Comparison of ENCODE assay signal across 23 mouse cellular contexts in the genomic region with DNA sequence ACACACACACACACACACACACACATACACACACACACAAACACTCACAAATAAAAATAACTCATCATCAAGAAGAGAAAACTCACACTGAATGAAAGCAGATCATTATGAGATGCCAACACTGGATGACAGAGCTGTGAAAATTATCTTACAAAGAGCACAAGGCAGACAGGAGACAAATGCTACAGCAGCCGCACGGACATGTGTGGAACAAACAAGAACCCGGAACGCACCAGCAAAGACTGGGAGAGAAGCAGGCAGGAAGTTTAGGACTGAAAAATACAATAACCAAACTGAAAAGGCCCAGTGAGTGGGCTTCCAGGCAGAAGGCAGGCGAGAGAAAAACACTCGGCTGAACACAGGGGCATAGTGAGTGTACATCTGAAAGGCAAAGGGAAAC.
A peak's percentile ranks its signal among the peaks of the same experiment; 100 is the strongest.
DNase-seq lines count a peak whose midpoint lies in the region; ATAC-seq and TF ChIP-seq lines count a peak whose summit lies in the region.
"Had no signal": no experiment of that assay in that cellular context is flagged by ENCODE, and none has a peak within 500 bp of the region (broad histone marks: within the 10 kb centered on the region; RNA-seq: fewer than 3 reads in every experiment).

No protein-coding gene starts in this region.

- WGBS in forebrain, postnatal 0 days, result 35% methylated on average over 6 of the region's 6 CpGs
- 83% methylated on average over 6 of the region's 6 CpGs for WGBS in forebrain, embryonic 11.5 days
- 66% methylated on average over 6 of the region's 6 CpGs for WGBS in stomach, embryonic 16.5 days
- WGBS in stomach, postnatal 0 days, result 56% methylated on average over 6 of the region's 6 CpGs

- TF ChIP-seq CTCF in forebrain, postnatal 0 days (IDR thresholded peaks at IDR 0.05; ENCODE audit: low read depth), result no peak
- no peak for TF ChIP-seq CTCF in stomach, postnatal 0 days (IDR thresholded peaks at IDR 0.05; ENCODE audit: low read depth)
- no peak for TF ChIP-seq CTCF in brain, embryonic 14.5 days (IDR thresholded peaks at IDR 0.05; ENCODE audit: borderline replicate concordance, extremely low read depth, insufficient read depth, insufficient read length)

- no peak for TF ChIP-seq EP300 in stomach, postnatal 0 days (optimal IDR thresholded peaks at IDR 0.05)

- H3K9me3 ChIP-seq in forebrain, postnatal 0 days (ENCODE audit: low read length), result no peaks in the 10 kb centered on the region
- H3K9me3 ChIP-seq in forebrain, embryonic 11.5 days (ENCODE audit: control insufficient read depth, low read length), result no peaks in the 10 kb centered on the region
- no peaks in the 10 kb centered on the region for H3K9me3 ChIP-seq in stomach, embryonic 16.5 days (replicated peaks; ENCODE audit: control insufficient read depth, low read length)
- no peaks in the 10 kb centered on the region for H3K9me3 ChIP-seq in stomach, postnatal 0 days (ENCODE audit: control insufficient read depth, low read length)
- H3K9me3 ChIP-seq: forebrain, embryonic 10.5 days; heart, embryonic 10.5 days; heart, embryonic 13.5 days had no signal

- no peak overlapping the region for H3K27ac ChIP-seq in forebrain, postnatal 0 days (ENCODE audit: low read depth, low read length)
- no peak overlapping the region for H3K27ac ChIP-seq in forebrain, embryonic 11.5 days (ENCODE audit: low read depth, low read length)
- peak overlapping the region; percentile 27; the same call in 1 of the 2 replicates for H3K27ac ChIP-seq in stomach, embryonic 16.5 days (ENCODE audit: low read length)
- no peak overlapping the region for H3K27ac ChIP-seq in stomach, postnatal 0 days (replicated peaks)
- H3K27ac ChIP-seq: forebrain, embryonic 10.5 days; heart, adult 2 months; heart, embryonic 10.5 days; heart, embryonic 13.5 days; hindbrain, embryonic 14.5 days; hindbrain, postnatal 0 days had no signal

- no peaks in the 10 kb centered on the region for H3K36me3 ChIP-seq in forebrain, postnatal 0 days (ENCODE audit: insufficient read depth)
- no peaks in the 10 kb centered on the region for H3K36me3 ChIP-seq in forebrain, embryonic 11.5 days (ENCODE audit: control insufficient read depth, insufficient read depth, low read length)
- no peaks in the 10 kb centered on the region for H3K36me3 ChIP-seq in stomach, embryonic 16.5 days (ENCODE audit: control insufficient read depth, insufficient read depth, low read length)
- H3K36me3 ChIP-seq in stomach, postnatal 0 days (ENCODE audit: control insufficient read depth, insufficient read depth, low read length), result no peaks in the 10 kb centered on the region
- H3K36me3 ChIP-seq: forebrain, embryonic 10.5 days; heart, embryonic 10.5 days; heart, embryonic 13.5 days had no signal

- no peak overlapping the region for H3K4me3 ChIP-seq in forebrain, postnatal 0 days (ENCODE audit: low read depth, low read length)
- H3K4me3 ChIP-seq in forebrain, embryonic 11.5 days (ENCODE audit: low read depth, low read length), result no peak overlapping the region
- H3K4me3 ChIP-seq in stomach, embryonic 16.5 days (replicated peaks; ENCODE audit: low read length), result no peak overlapping the region
- H3K4me3 ChIP-seq in stomach, postnatal 0 days (ENCODE audit: low read depth, low read length), result no peak overlapping the region
- H3K4me3 ChIP-seq: forebrain, embryonic 10.5 days; heart, adult 2 months; heart, embryonic 10.5 days; heart, embryonic 13.5 days had no signal

- peak; percentile 52 for DNase-seq in forebrain, postnatal 0 days
- DNase-seq in forebrain, embryonic 11.5 days (ENCODE audit: low spot score), result no peak
- DNase-seq in stomach, postnatal 0 days (ENCODE audit: low spot score), result no peak
- peak; percentile 52 for DNase-seq in brain, embryonic 14.5 days (ENCODE audit: low read depth)
- no peak for DNase-seq in layer of hippocampus, adult 9-10 months (ENCODE audit: low spot score)
- DNase-seq: adrenal gland, adult 2 months; adrenal gland, postnatal 14 days; cerebellum, adult 18-20 months; cerebellum, adult 9-10 months; cerebellum, postnatal 14 days; gastrocnemius, postnatal 10 days; gastrocnemius, postnatal 36 days; heart, adult 2 months; heart, postnatal 14 days; heart, postnatal 4 days had no signal

- H3K27me3 ChIP-seq in forebrain, postnatal 0 days (ENCODE audit: insufficient read depth, low read length), result no peaks in the 10 kb centered on the region
- no peaks in the 10 kb centered on the region for H3K27me3 ChIP-seq in forebrain, embryonic 11.5 days (ENCODE audit: control insufficient read depth, insufficient read depth, low read length)
- no peaks in the 10 kb centered on the region for H3K27me3 ChIP-seq in stomach, embryonic 16.5 days (ENCODE audit: control insufficient read depth, insufficient read depth, low read length)
- H3K27me3 ChIP-seq in stomach, postnatal 0 days (ENCODE audit: control insufficient read depth, insufficient read depth, low read length), result no peaks in the 10 kb centered on the region

- peak; percentile 48 for ATAC-seq in forebrain, postnatal 0 days
- no peak for ATAC-seq in forebrain, embryonic 11.5 days (replicated peaks; ENCODE audit: low FRiP score)
- no peak for ATAC-seq in stomach, embryonic 16.5 days (ENCODE audit: insufficient read depth, low FRiP score)
- ATAC-seq in stomach, postnatal 0 days (ENCODE audit: low FRiP score, low TSS enrichment), result no peak
- ATAC-seq: CD4-positive, CD25-positive, alpha-beta regulatory T cell, adult 4 months; hindbrain, postnatal 0 days; inflammation-experienced regulatory T-cells, adult 6 months had no signal

- H3K9ac ChIP-seq in forebrain, postnatal 0 days, result no peak overlapping the region
- H3K9ac ChIP-seq in forebrain, embryonic 11.5 days (ENCODE audit: low read length), result no peak overlapping the region
- H3K9ac ChIP-seq in stomach, embryonic 16.5 days (ENCODE audit: low read length), result no peak overlapping the region
- H3K9ac ChIP-seq in stomach, postnatal 0 days (ENCODE audit: low read length), result no peak overlapping the region
- H3K9ac ChIP-seq: heart, embryonic 13.5 days; hindbrain, embryonic 14.5 days had no signal

- H3K4me1 ChIP-seq in forebrain, postnatal 0 days (ENCODE audit: insufficient read depth), result no peaks in the 10 kb centered on the region
- no peaks in the 10 kb centered on the region for H3K4me1 ChIP-seq in forebrain, embryonic 11.5 days (replicated peaks; ENCODE audit: control insufficient read depth, insufficient read depth, low read length)
- H3K4me1 ChIP-seq in stomach, embryonic 16.5 days (ENCODE audit: control insufficient read depth, insufficient read depth, low read length), result no peaks in the 10 kb centered on the region
- H3K4me1 ChIP-seq in stomach, postnatal 0 days (replicated peaks; ENCODE audit: control insufficient read depth, insufficient read depth), result no peaks in the 10 kb centered on the region
- H3K4me1 ChIP-seq: heart, embryonic 13.5 days had no signal

- H3K4me2 ChIP-seq in forebrain, postnatal 0 days (ENCODE audit: low read depth), result no peak overlapping the region
- H3K4me2 ChIP-seq in forebrain, embryonic 11.5 days (ENCODE audit: low read depth, low read length, severe bottlenecking), result no peak overlapping the region
- no peak overlapping the region for H3K4me2 ChIP-seq in stomach, embryonic 16.5 days (ENCODE audit: low read depth, low read length)
- H3K4me2 ChIP-seq in stomach, postnatal 0 days (replicated peaks; ENCODE audit: low read depth), result no peak overlapping the region
- H3K4me2 ChIP-seq: heart, embryonic 13.5 days; hindbrain, embryonic 14.5 days had no signal

- no peak for TF ChIP-seq POLR2A in brain, embryonic 14.5 days (IDR thresholded peaks at IDR 0.05; ENCODE audit: borderline replicate concordance, extremely low read depth, insufficient read depth, insufficient read length, poor library complexity, severe bottlenecking)

Comparison
In these comparisons a context has a peak if more than half of its experiments do, and no peak if none do; other contexts are left out.
1. DNase-seq: peak in forebrain, postnatal 0 days (single experiment) and brain, embryonic 14.5 days (single experiment); none in forebrain, embryonic 11.5 days (single experiment), stomach, postnatal 0 days (single experiment) and layer of hippocampus, adult 9-10 months (single experiment).